Mouse (Mus musculus): ENCODE measurements around the gene Agbl4.

- TF ChIP-seq CTCF (IDR thresholded peaks at IDR 0.05; ENCODE audit: control insufficient read depth, insufficient read depth, insufficient read length) (no peak), FOSL1 (IDR thresholded peaks at IDR 0.05; ENCODE audit: insufficient read depth, low read length, poor library complexity, severe bottlenecking) (no peak), MAX (IDR thresholded peaks at IDR 0.05) (no peak)
Observed at GRCm38 (mm10) chr4:111281836-111282235, 884.4 kb downstream of the Agbl4 start.

Measured in C2C12 (cell line).